Mouse (Mus musculus): ENCODE measurements around the gene Il1rn. TPM values are rescaled to one million over a fixed set of nuclear protein-coding genes. Genes with fewer than 3 reads are reported as not detected.

Il1rn gene
- polyA plus RNA-seq (2012; rRNA removed), result 2.6 and 2.7 TPM in 2 replicates

DNA sequence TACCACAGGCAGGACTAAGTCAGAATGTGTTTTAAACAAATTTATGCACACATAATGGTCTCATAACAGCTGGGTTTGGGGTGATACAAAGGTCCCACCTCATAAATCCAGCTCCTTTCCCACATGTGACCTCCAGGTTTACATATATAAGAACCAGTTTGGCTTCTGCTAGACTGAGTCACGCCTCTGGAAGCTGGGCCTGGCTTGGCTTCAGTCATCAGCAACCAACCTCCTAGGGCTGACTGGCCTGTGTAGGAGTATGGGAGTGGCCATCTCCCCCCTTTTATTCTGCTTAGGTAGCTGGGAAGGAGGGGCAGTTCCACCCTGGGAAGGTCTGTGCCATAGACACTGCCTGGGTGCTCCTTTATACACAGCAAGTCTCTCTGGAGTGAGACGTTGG is at the start of gene Il1rn:
Gene Il1rn, plus strand, starts transcription at position 309 of the 400 bp plus-strand sequence.

GRCm38 (mm10) chr2:24290896-24291295 is 45.8 kb upstream of the Il1rn start, which contains the start of gene Il1f10:
TSS of gene Il1f10 (plus strand) at chr2:24291196.

DNA sequence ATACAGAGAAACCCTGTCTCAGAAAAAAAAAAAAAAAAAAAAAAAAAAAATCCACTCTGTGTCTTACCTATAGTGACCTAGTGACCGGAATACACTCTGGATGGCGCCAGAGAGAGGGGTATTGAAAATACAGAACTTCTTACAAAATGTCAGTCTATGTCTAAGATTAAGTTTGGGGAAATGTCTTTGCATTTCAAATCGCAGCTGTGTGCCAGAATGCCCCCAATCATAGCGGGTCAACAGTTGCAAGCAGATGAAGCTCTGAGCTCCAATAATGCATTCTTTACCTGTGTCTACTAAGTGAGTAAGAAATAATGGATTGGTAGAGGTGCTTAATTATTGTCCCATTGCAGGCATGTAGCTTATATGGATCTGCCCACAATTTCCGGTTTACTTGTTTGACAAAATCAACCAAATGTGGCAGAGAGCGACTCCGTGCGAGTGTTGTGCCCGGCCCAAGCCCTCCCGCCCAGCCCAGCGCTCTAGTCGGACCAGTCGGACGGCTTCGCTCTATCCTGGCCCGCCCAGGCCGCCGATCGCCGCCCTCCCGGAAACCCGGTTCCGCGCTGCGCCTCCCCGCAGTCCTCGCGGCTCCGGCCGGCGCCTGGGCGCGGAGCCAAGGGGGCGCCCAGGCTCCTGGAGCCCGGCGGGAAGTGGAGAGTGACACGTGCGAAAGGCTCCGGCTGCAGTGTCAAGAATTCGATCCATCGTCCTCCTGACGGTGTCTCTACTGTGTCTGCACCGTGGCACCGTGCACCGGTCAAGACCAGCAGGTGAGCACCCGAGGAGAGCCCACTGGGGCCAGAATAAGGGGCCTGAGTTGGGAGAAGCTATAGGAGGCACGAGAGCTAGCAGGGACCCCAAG is 30.6 kb downstream of the Il1rn start, which contains the start of gene Psd4:
Gene Psd4, plus strand, starts transcription at position 551 of the 865 bp plus-strand sequence.

Other genes with a start within 250 kb of the Il1rn start
- not detected in 2 replicates for gene Tbpl2, start 240.3 kb upstream of the Il1rn start, polyA plus RNA-seq (2012; rRNA removed)
- 1.0 and 1.2 TPM in 2 replicates for gene Il1f8, start 183.7 kb upstream of the Il1rn start, polyA plus RNA-seq (2012; rRNA removed)
- 1.0 and 1.1 TPM in 2 replicates for gene Il1f9, start 150.4 kb upstream of the Il1rn start, polyA plus RNA-seq (2012; rRNA removed)
- 2.3 and 3.2 TPM in 2 replicates for gene Il1f6, start 121.4 kb upstream of the Il1rn start, polyA plus RNA-seq (2012; rRNA removed)
- 18.0 and 41.2 TPM in 2 replicates for gene Il1f5, start 59.9 kb upstream of the Il1rn start, polyA plus RNA-seq (2012; rRNA removed)
- not detected in 2 replicates for gene Il1f10, start 45.7 kb upstream of the Il1rn start, polyA plus RNA-seq (2012; rRNA removed)
- 7.4 and 10.1 TPM in 2 replicates for gene Psd4, start 30.7 kb downstream of the Il1rn start, polyA plus RNA-seq (2012; rRNA removed)
- gene Pax8, start 138.7 kb downstream of the Il1rn start, polyA plus RNA-seq (2012; rRNA removed), result 0.08 TPM in 1 of 2 replicates, not detected in the other